Mouse (Mus musculus) neutrophil, adult 5-6 weeks (primary cell): ENCODE measurements at regions not wholly inside any gene's neighbourhood (a gene's known extent, or its start where the extent isn't known, plus 50 kb on each side); places are given as distances from the start of the nearest gene placed in this dataset.

Source experiments
- ATAC-seq: fragments of 151-379, 151-347 bp; 2 replicates; pipeline ENCODE4 v1.8.0; 2017; ENCODE audit warnings: mild to moderate bottlenecking, moderate TSS enrichment; ENCODE audit not compliant: insufficient number of reproducible peaks, poor library complexity, low FRiP score, severe bottlenecking; ENCODE audit errors: extremely low read depth

- ATAC-seq = no peak
Observed at GRCm38 (mm10) chr4:84192301-84192700, 482.8 kb downstream of the Bnc2 start.

- no peak for ATAC-seq
Observed at GRCm38 (mm10) chr4:84196732-84197131, 478.3 kb downstream of the Bnc2 start.

- ATAC-seq = no peak
Observed at GRCm38 (mm10) chr4:84198176-84198575, 476.9 kb downstream of the Bnc2 start.

- no peak for ATAC-seq
Observed at GRCm38 (mm10) chr4:84199181-84199656, 475.9 kb downstream of the Bnc2 start.

- no peak for ATAC-seq
Observed at GRCm38 (mm10) chr4:84201001-84201400, 474.1 kb downstream of the Bnc2 start.

- no peak for ATAC-seq
Observed at GRCm38 (mm10) chr4:84202231-84202630, 472.8 kb downstream of the Bnc2 start.

- no peak for ATAC-seq
Observed at GRCm38 (mm10) chr4:84203680-84204079, 471.4 kb downstream of the Bnc2 start.

- ATAC-seq = no peak
Observed at GRCm38 (mm10) chr4:84204777-84205176, 470.3 kb downstream of the Bnc2 start.

GRCm38 (mm10) chr4:84208175-84208574 is 466.9 kb downstream of the Bnc2 start:
- no peak for ATAC-seq

- no peak for ATAC-seq
Observed at GRCm38 (mm10) chr4:84209538-84209937, 465.5 kb downstream of the Bnc2 start.

- ATAC-seq = no peak
Observed at GRCm38 (mm10) chr4:84211311-84211875, 463.7 kb downstream of the Bnc2 start.

- ATAC-seq = no peak
Observed at GRCm38 (mm10) chr4:84212004-84212403, 463.1 kb downstream of the Bnc2 start.

GRCm38 (mm10) chr4:84214523-84214922 is 460.6 kb downstream of the Bnc2 start:
- ATAC-seq = no peak

- no peak for ATAC-seq
Observed at GRCm38 (mm10) chr4:84218961-84219360, 456.1 kb downstream of the Bnc2 start.

GRCm38 (mm10) chr4:84222057-84222717 is 452.9 kb downstream of the Bnc2 start:
- ATAC-seq = no peak

- no peak for ATAC-seq
Observed at GRCm38 (mm10) chr4:84222805-84223335, 452.2 kb downstream of the Bnc2 start.

GRCm38 (mm10) chr4:84224556-84224955 is 450.5 kb downstream of the Bnc2 start:
- ATAC-seq = no peak
